32 mouse cellular contexts compared by ENCODE assay signal in genomic region chr7:29263831-29264230, GRCm38 (mm10). TPM values are rescaled to one million over a fixed set of nuclear protein-coding genes. Genes with fewer than 3 reads are reported as not detected.
"Had no signal": no experiment of that assay in that cellular context is flagged by ENCODE, and none has a peak within 500 bp of the region (broad histone marks: within the 10 kb centered on the region; RNA-seq: fewer than 3 reads in every experiment).

No protein-coding gene starts in this region.

- H3K27me3 ChIP-seq: heart, embryonic 13.5 days; heart, embryonic 15.5 days; hindbrain, embryonic 12.5 days; kidney, embryonic 15.5 days; limb, embryonic 13.5 days; limb, embryonic 15.5 days; liver, embryonic 12.5 days had no signal

- ATAC-seq: forebrain, postnatal 0 days; hindbrain, embryonic 16.5 days; inflammation-experienced regulatory T-cells, adult 6 months; intestine, embryonic 16.5 days; liver, embryonic 12.5 days had no signal

- H3K9ac ChIP-seq: forebrain, postnatal 0 days; heart, embryonic 13.5 days; heart, embryonic 15.5 days; hindbrain, embryonic 12.5 days; hindbrain, embryonic 14.5 days; kidney, embryonic 15.5 days; limb, embryonic 13.5 days; limb, embryonic 15.5 days; liver, embryonic 12.5 days had no signal

- H3K36me3 ChIP-seq: heart, embryonic 13.5 days; hindbrain, embryonic 10.5 days; hindbrain, embryonic 12.5 days; limb, embryonic 15.5 days; liver, embryonic 12.5 days had no signal

- H3K9me3 ChIP-seq: heart, embryonic 13.5 days; heart, embryonic 15.5 days; hindbrain, embryonic 10.5 days; hindbrain, embryonic 12.5 days; kidney, embryonic 15.5 days; limb, embryonic 13.5 days; limb, embryonic 15.5 days; liver, embryonic 12.5 days had no signal

- H3K4me3 ChIP-seq: heart, adult 2 months; heart, embryonic 13.5 days; heart, embryonic 15.5 days; hindbrain, embryonic 10.5 days; hindbrain, embryonic 12.5 days; kidney, embryonic 15.5 days; limb, embryonic 13.5 days; limb, embryonic 15.5 days; liver, embryonic 12.5 days had no signal

- H3K4me2 ChIP-seq: heart, embryonic 11.5 days; heart, embryonic 13.5 days; heart, embryonic 15.5 days; hindbrain, embryonic 12.5 days; hindbrain, embryonic 14.5 days; kidney, embryonic 15.5 days; limb, embryonic 13.5 days; limb, embryonic 15.5 days; liver, embryonic 12.5 days had no signal

- H3K4me1 ChIP-seq: liver, embryonic 12.5 days had no signal

- DNase-seq: forebrain, postnatal 0 days; gastrocnemius, postnatal 14 days; gastrocnemius, postnatal 36 days; heart, adult 11 months; heart, adult 2 months; heart, postnatal 14 days; heart, postnatal 36 days; kidney, adult 18-20 months; kidney, adult 9 months; kidney, postnatal 10 days; kidney, postnatal 4 days; layer of hippocampus, adult 9-11 months; layer of hippocampus, postnatal 36 days; left cerebral cortex, postnatal 4 days had no signal

- H3K27ac ChIP-seq: heart, adult 2 months; heart, embryonic 13.5 days; heart, embryonic 15.5 days; hindbrain, embryonic 10.5 days; hindbrain, embryonic 12.5 days; hindbrain, embryonic 14.5 days; kidney, embryonic 15.5 days; limb, embryonic 13.5 days; limb, embryonic 15.5 days; liver, embryonic 12.5 days had no signal

RNA-seq across cellular contexts. Expression of gene 2200002D01Rik, which starts 15.6 kb away (rescaled TPM):
- total RNA-seq: forebrain, postnatal 0 days; layer of hippocampus, adult 18-20 months; layer of hippocampus, postnatal 14 days; layer of hippocampus, postnatal 36 days; left cerebral cortex, adult 8-10 months; left cerebral cortex, postnatal 10 days; left cerebral cortex, postnatal 25 days had no signal

RNA-seq across cellular contexts. Expression of gene Ppp1r14a, which starts 25.3 kb away (rescaled TPM):
- polyA plus RNA-seq: inflammation-experienced regulatory T-cells, adult 6 months had no signal
